Mouse (Mus musculus) layer of hippocampus, adult 9-10 months (tissue): ENCODE results near the gene Snrnp35.

Experiments
- DNase-seq: peaks from one replicate; pipeline ENCODE4 v3.0.0; 2022; ENCODE audit warnings: low spot score

Gene Snrnp35

GRCm38 (mm10) chr5:124500573-124500972 is 17.6 kb downstream of the Snrnp35 start:
- no peak for DNase-seq

- DNase-seq: no peak
Measured at GRCm38 (mm10) chr5:124501541-124501940, 18.6 kb downstream of the Snrnp35 start.

- peak; percentile 65 for DNase-seq
Measured at GRCm38 (mm10) chr5:124503742-124504141, 20.8 kb downstream of the Snrnp35 start.

GRCm38 (mm10) chr5:124505235-124505634 is 22.3 kb downstream of the Snrnp35 start:
- DNase-seq: no peak

- no peak for DNase-seq
Measured at GRCm38 (mm10) chr5:124506731-124507359, 23.9 kb downstream of the Snrnp35 start.

- DNase-seq: no peak
Measured at GRCm38 (mm10) chr5:124509200-124509599, 26.3 kb downstream of the Snrnp35 start.

- DNase-seq: no peak
Measured at GRCm38 (mm10) chr5:124509742-124510237, 26.9 kb downstream of the Snrnp35 start.

GRCm38 (mm10) chr5:124510536-124511050 is 27.7 kb downstream of the Snrnp35 start:
- DNase-seq: no peak

- no peak for DNase-seq
Measured at GRCm38 (mm10) chr5:124515789-124516188, 32.9 kb downstream of the Snrnp35 start.

- no peak for DNase-seq
Measured at GRCm38 (mm10) chr5:124518648-124519047, 35.7 kb downstream of the Snrnp35 start.

GRCm38 (mm10) chr5:124521588-124521987 is 38.7 kb downstream of the Snrnp35 start:
- DNase-seq: no peak

GRCm38 (mm10) chr5:124523032-124523431 is 40.1 kb downstream of the Snrnp35 start:
- DNase-seq: no peak

- no peak for DNase-seq
Measured at GRCm38 (mm10) chr5:124524943-124525342, 42.0 kb downstream of the Snrnp35 start.

- no peak for DNase-seq
Measured at GRCm38 (mm10) chr5:124528351-124528750, 45.4 kb downstream of the Snrnp35 start.

GRCm38 (mm10) chr5:124528791-124529190 is 45.9 kb downstream of the Snrnp35 start:
- DNase-seq: no peak

- DNase-seq: no peak
Measured at GRCm38 (mm10) chr5:124529191-124529651, 46.3 kb downstream of the Snrnp35 start.

- no peak for DNase-seq
Measured at GRCm38 (mm10) chr5:124529697-124530096, 46.8 kb downstream of the Snrnp35 start.

- no peak for DNase-seq
Measured at GRCm38 (mm10) chr5:124530655-124531582, 48.0 kb downstream of the Snrnp35 start, which contains the start of gene Rilpl1. Gene Rilpl1, minus strand, starts transcription at chr5:124531391.

- DNase-seq: no peak
Measured at GRCm38 (mm10) chr5:124531583-124531930, 48.6 kb downstream of the Snrnp35 start.

GRCm38 (mm10) chr5:124532451-124532850 is 49.5 kb downstream of the Snrnp35 start:
- no peak for DNase-seq

- DNase-seq: no peak
Measured at GRCm38 (mm10) chr5:124535016-124535415, 52.1 kb downstream of the Snrnp35 start.

GRCm38 (mm10) chr5:124536776-124537175 is 53.8 kb downstream of the Snrnp35 start:
- DNase-seq: no peak
